Mouse (Mus musculus) cerebellum, adult 11-12 months (tissue): ENCODE measurements around the gene Saa3.
A peak's percentile ranks its signal among the peaks of the same experiment; 100 is the strongest.
"Not testable (repeated sequence)": the region's sequence is repeated elsewhere in the genome, so short reads cannot be mapped to it uniquely, and the experiment has no call there.

Source experiments
- DNase-seq: peaks from one replicate; pipeline ENCODE4 v3.0.0; 2022

The Saa3 gene

GRCm38 (mm10) chr7:46715600-46715999, at the start of gene Saa3:
TSS of gene Saa3 (minus strand) at chr7:46715700.
- no peak for DNase-seq

- DNase-seq = no peak
Observed at GRCm38 (mm10) chr7:46764672-46765071, 49.2 kb upstream of the Saa3 start.

GRCm38 (mm10) chr7:46762601-46763000, 47.1 kb upstream of the Saa3 start:
- no peak for DNase-seq

- no peak for DNase-seq
Observed at GRCm38 (mm10) chr7:46761049-46761795, 45.7 kb upstream of the Saa3 start.

- no peak for DNase-seq
Observed at GRCm38 (mm10) chr7:46751490-46751889, 36.0 kb upstream of the Saa3 start, which contains the start of gene Saa2. TSS of gene Saa2 (plus strand) at chr7:46751790.

- DNase-seq = no peak
Observed at GRCm38 (mm10) chr7:46748459-46748858, 33.0 kb upstream of the Saa3 start.

GRCm38 (mm10) chr7:46746381-46746780, 30.9 kb upstream of the Saa3 start:
- no peak for DNase-seq

- DNase-seq = no peak
Observed at GRCm38 (mm10) chr7:46745816-46746215, 30.3 kb upstream of the Saa3 start.

GRCm38 (mm10) chr7:46742880-46743279, 27.4 kb upstream of the Saa3 start, which contains the start of gene Saa1:
TSS of gene Saa1 (minus strand) at chr7:46742980.
- not testable (repeated sequence) for DNase-seq

- DNase-seq = not testable (repeated sequence)
Observed at GRCm38 (mm10) chr7:46740041-46740440, 24.5 kb upstream of the Saa3 start.

GRCm38 (mm10) chr7:46738561-46739460, 23.3 kb upstream of the Saa3 start:
- no peak for DNase-seq

- no peak for DNase-seq
Observed at GRCm38 (mm10) chr7:46734983-46735382, 19.5 kb upstream of the Saa3 start.

GRCm38 (mm10) chr7:46732458-46732857, 17.0 kb upstream of the Saa3 start, which contains the start of gene Saa4:
TSS of gene Saa4 (minus strand) at chr7:46732603.
- no peak for DNase-seq

- no peak for DNase-seq
Observed at GRCm38 (mm10) chr7:46727584-46727983, 12.1 kb upstream of the Saa3 start.

GRCm38 (mm10) chr7:46724396-46724795, 8.9 kb upstream of the Saa3 start:
- DNase-seq = no peak

- no peak for DNase-seq
Observed at GRCm38 (mm10) chr7:46723849-46724248, 8.3 kb upstream of the Saa3 start.

- no peak for DNase-seq
Observed at GRCm38 (mm10) chr7:46723354-46723753, 7.9 kb upstream of the Saa3 start.

GRCm38 (mm10) chr7:46720460-46720859, 5.0 kb upstream of the Saa3 start:
- DNase-seq = peak; percentile 60

GRCm38 (mm10) chr7:46719526-46719925, 4.0 kb upstream of the Saa3 start:
- DNase-seq = peak; percentile 60

- peak; percentile 96 for DNase-seq
Observed at GRCm38 (mm10) chr7:46718591-46719270, 3.2 kb upstream of the Saa3 start.

- DNase-seq = peak; percentile 53
Observed at GRCm38 (mm10) chr7:46716897-46717296, 1.4 kb upstream of the Saa3 start.

GRCm38 (mm10) chr7:46714518-46714917, 982 bp downstream of the Saa3 start:
- peak; percentile 79 for DNase-seq

GRCm38 (mm10) chr7:46712250-46712649, 3.2 kb downstream of the Saa3 start:
- no peak for DNase-seq
